Mouse (Mus musculus): ENCODE results near the gene Rnf6. TPM values are rescaled to one million over a fixed set of nuclear protein-coding genes. Genes with fewer than 3 reads are reported as not detected.

Rnf6 gene
- polyA plus RNA-seq, 1 experiment from 2014 or later, result 54.6 TPM

GRCm38 (mm10) chr5:146232056-146232675 is 10.8 kb upstream of the Rnf6 start:
- Histone ChIP-seq H3K4me3 (replicated peaks; ENCODE audit: low read depth, low read length) (peak overlapping the region; percentile 84), H3K36me3 (ENCODE audit: insufficient read depth, low read length) (no peaks in the 10 kb centered on the region), H3K27me3 (ENCODE audit: insufficient read depth, low read length) (no peaks in the 10 kb centered on the region), H3K9me3 (replicated peaks; ENCODE audit: low read length) (no peaks in the 10 kb centered on the region), H3K27ac (no peak overlapping the region), H3K4me2 (ENCODE audit: low read length) (peak overlapping the region; percentile 80), H3K4me1 (replicated peaks; ENCODE audit: insufficient read depth, low read length) (peaks cover 12% of the 10 kb centered on the region; the same call in 1 of the 2 replicates), H3K9ac (ENCODE audit: low read depth, low read length) (peak overlapping the region; percentile 91)
- ATAC-seq (replicated peaks; ENCODE audit: low FRiP score, low read depth), result no peak
- WGBS, result 31% methylated on average over 6 of the region's 6 CpGs
- TF ChIP-seq CTCF (IDR thresholded peaks at IDR 0.05; ENCODE audit: low read depth), result no peak
- DNase-seq (ENCODE audit: low spot score), result no peak

DNA sequence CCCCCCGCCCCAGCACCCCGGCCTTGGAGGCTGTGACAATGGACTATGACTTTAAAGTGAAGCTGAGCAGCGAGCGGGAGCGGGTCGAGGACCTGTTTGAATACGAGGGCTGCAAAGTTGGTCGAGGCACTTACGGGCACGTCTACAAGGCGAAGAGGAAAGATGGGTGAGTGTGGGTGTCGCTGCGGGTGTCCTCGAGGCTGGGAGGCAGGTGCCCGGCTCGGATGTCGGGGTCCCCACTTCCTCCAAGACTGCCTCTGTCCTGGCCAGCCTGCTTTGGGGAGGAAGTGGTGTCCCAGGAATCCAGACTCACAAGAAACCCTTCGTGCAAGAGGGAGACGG is 10.3 kb upstream of the Rnf6 start:
- Histone ChIP-seq H3K36me3 (ENCODE audit: insufficient read depth, low read length) (no peaks in the 10 kb centered on the region), H3K27ac (peak overlapping the region; percentile 90), H3K4me3 (replicated peaks; ENCODE audit: low read depth, low read length) (peak overlapping the region; percentile 84), H3K9ac (ENCODE audit: low read depth, low read length) (peak overlapping the region; percentile 91), H3K9me3 (replicated peaks; ENCODE audit: low read length) (no peaks in the 10 kb centered on the region), H3K4me1 (replicated peaks; ENCODE audit: insufficient read depth, low read length) (peaks cover 11% of the 10 kb centered on the region; the same call in 1 of the 2 replicates), H3K4me2 (ENCODE audit: low read length) (peak overlapping the region; percentile 80), H3K27me3 (ENCODE audit: insufficient read depth, low read length) (no peaks in the 10 kb centered on the region)
- WGBS, result under 1% methylated on average over 19 of the region's 19 CpGs
- DNase-seq (ENCODE audit: low spot score) (peak; percentile 28), ATAC-seq (replicated peaks; ENCODE audit: low FRiP score, low read depth) (no peak)
- TF ChIP-seq CTCF (IDR thresholded peaks at IDR 0.05; ENCODE audit: low read depth), result no peak

DNA sequence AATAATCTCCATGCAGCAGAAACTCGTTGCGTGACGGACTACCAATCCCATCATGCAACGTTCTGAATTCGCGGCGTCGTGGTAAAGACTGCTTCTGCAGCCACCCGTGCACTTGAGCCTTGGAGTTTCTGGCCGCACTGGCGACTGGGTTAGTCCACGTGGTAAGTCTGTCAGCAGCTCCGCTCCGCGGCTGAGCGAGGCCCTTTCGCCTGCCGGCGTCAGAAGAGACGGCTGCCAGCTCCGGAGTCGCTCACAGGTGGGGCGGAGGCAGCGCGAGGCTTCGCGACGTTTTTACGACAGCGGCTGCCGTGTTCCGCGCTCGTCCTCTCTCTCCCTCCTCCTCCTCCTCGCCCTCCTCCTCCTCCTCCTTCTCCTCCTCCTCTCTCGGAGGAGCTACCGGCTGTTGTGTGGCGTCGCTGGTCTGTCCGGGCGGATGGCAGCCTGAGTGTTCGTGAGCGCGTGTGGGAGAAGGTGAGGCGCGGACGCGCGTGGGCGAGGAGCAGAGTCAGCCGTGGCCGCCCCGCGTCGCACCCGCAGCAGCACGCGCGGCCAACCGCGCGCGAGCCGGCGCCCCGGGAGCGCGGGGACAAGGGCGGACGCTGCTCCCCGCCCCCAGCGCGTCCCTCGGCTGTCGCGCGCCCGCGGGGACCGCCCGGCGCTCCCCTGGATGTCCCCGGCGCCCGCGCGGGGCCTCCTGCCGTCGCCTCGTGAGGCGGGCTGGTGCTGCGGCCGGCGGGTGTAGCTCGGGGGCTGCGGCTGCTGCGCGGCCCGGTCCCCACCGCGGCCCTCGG is 9.7 kb upstream of the Rnf6 start, which contains the start of gene Cdk8:
Cdk8 (plus strand) TSS at position 367 of the 791 bp plus-strand sequence.
- 0 out of 2 replicates have a peak, but pooled peaks have one; percentile 1 for TF ChIP-seq CTCF (IDR thresholded peaks at IDR 0.05; ENCODE audit: low read depth)
- peak within 1 kb of the TSS; percentile 91 for H3K9ac ChIP-seq (ENCODE audit: low read depth, low read length)
- no peaks in the 10 kb centered on the region for H3K27me3 ChIP-seq (ENCODE audit: insufficient read depth, low read length)
- no peaks in the 10 kb centered on the region for H3K9me3 ChIP-seq (replicated peaks; ENCODE audit: low read length)
- H3K36me3 ChIP-seq (ENCODE audit: insufficient read depth, low read length), result no peaks in the 10 kb centered on the region
- DNase-seq (ENCODE audit: low spot score) (peak; percentile 95), ATAC-seq (replicated peaks; ENCODE audit: low FRiP score, low read depth) (peak; percentile 94)
- peaks cover 11% of the 10 kb centered on the region; the same call in 1 of the 2 replicates for H3K4me1 ChIP-seq (replicated peaks; ENCODE audit: insufficient read depth, low read length)
- peak within 1 kb of the TSS; percentile 84 for H3K4me3 ChIP-seq (replicated peaks; ENCODE audit: low read depth, low read length)
- H3K4me2 ChIP-seq (ENCODE audit: low read length), result peak within 1 kb of the TSS; percentile 80
- WGBS, result under 1% methylated on average over 69 of the region's 102 CpGs
- peak within 1 kb of the TSS; percentile 90 for H3K27ac ChIP-seq

GRCm38 (mm10) chr5:146229869-146230650 is 8.7 kb upstream of the Rnf6 start:
- DNase-seq (ENCODE audit: low spot score) (no peak), ATAC-seq (replicated peaks; ENCODE audit: low FRiP score, low read depth) (peak; percentile 15; the same call in 1 of the 2 replicates)
- H3K4me2 ChIP-seq (ENCODE audit: low read length), result peak overlapping the region; percentile 80
- peaks cover 11% of the 10 kb centered on the region; the same call in 1 of the 2 replicates for H3K4me1 ChIP-seq (replicated peaks; ENCODE audit: insufficient read depth, low read length)
- H3K27ac ChIP-seq, result 0 out of 2 replicates have a peak overlapping the region, but pooled peaks have one; percentile 90
- H3K9me3 ChIP-seq (replicated peaks; ENCODE audit: low read length), result no peaks in the 10 kb centered on the region
- no peaks in the 10 kb centered on the region for H3K27me3 ChIP-seq (ENCODE audit: insufficient read depth, low read length)
- 55% methylated on average over 17 of the region's 17 CpGs for WGBS
- H3K4me3 ChIP-seq (replicated peaks; ENCODE audit: low read depth, low read length), result peak overlapping the region; percentile 84
- H3K36me3 ChIP-seq (ENCODE audit: insufficient read depth, low read length), result no peaks in the 10 kb centered on the region
- no peak for TF ChIP-seq CTCF (IDR thresholded peaks at IDR 0.05; ENCODE audit: low read depth)
- H3K9ac ChIP-seq (ENCODE audit: low read depth, low read length), result peak overlapping the region; percentile 91

DNA sequence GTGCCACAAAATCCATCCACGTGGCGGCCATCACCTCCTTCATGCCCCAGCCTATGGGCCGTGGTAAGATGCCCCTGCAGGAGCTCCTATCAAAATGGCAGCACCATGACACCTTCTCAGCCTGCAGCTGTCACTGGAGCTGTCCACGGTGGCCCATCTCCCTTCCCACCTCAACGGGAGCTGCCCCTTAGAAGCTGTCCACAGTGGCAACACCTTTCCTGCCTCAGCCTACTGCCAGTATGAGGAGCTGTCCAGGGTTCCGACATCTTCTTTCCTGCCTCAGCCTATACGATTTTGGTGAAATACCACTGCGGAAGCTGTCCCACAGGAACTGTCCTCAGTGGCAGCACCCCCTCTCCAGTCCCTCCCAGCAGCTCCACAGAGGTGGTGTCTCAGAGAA is 6.1 kb upstream of the Rnf6 start:
- H3K9me3 ChIP-seq (replicated peaks; ENCODE audit: low read length), result no peaks in the 10 kb centered on the region
- WGBS, result 85% methylated on average over 8 of the region's 8 CpGs
- H3K4me3 ChIP-seq (replicated peaks; ENCODE audit: low read depth, low read length), result no peak overlapping the region
- no peaks in the 10 kb centered on the region for H3K27me3 ChIP-seq (ENCODE audit: insufficient read depth, low read length)
- ATAC-seq (replicated peaks; ENCODE audit: low FRiP score, low read depth) (no peak), DNase-seq (ENCODE audit: low spot score) (no peak)
- no peaks in the 10 kb centered on the region for H3K36me3 ChIP-seq (ENCODE audit: insufficient read depth, low read length)
- no peak overlapping the region for H3K27ac ChIP-seq
- H3K4me2 ChIP-seq (ENCODE audit: low read length), result no peak overlapping the region
- no peaks in the 10 kb centered on the region for H3K4me1 ChIP-seq (replicated peaks; ENCODE audit: insufficient read depth, low read length)
- H3K9ac ChIP-seq (ENCODE audit: low read depth, low read length), result no peak overlapping the region
- no peak for TF ChIP-seq CTCF (IDR thresholded peaks at IDR 0.05; ENCODE audit: low read depth)

- 0 out of 2 replicates have a peak, but pooled peaks cover 2% of the 10 kb centered on the region for H3K36me3 ChIP-seq (ENCODE audit: insufficient read depth, low read length)
- H3K4me3 ChIP-seq (replicated peaks; ENCODE audit: low read depth, low read length), result no peak overlapping the region
- H3K4me2 ChIP-seq (ENCODE audit: low read length), result no peak overlapping the region
- no peak overlapping the region for H3K9ac ChIP-seq (ENCODE audit: low read depth, low read length)
- ATAC-seq (replicated peaks; ENCODE audit: low FRiP score, low read depth) (no peak), DNase-seq (ENCODE audit: low spot score) (no peak)
- WGBS, result 80% methylated on average over 5 of the region's 5 CpGs
- H3K9me3 ChIP-seq (replicated peaks; ENCODE audit: low read length), result no peaks in the 10 kb centered on the region
- H3K27ac ChIP-seq, result no peak overlapping the region
- no peak for TF ChIP-seq CTCF (IDR thresholded peaks at IDR 0.05; ENCODE audit: low read depth)
- H3K27me3 ChIP-seq (ENCODE audit: insufficient read depth, low read length), result no peaks in the 10 kb centered on the region
- no peaks in the 10 kb centered on the region for H3K4me1 ChIP-seq (replicated peaks; ENCODE audit: insufficient read depth, low read length)
Observed at GRCm38 (mm10) chr5:146223786-146224185, 2.4 kb upstream of the Rnf6 start.
